Mouse (Mus musculus) testis, adult 2 months (tissue): Measurements from ENCODE around the gene Kcnk13.

Experiments
- CTCF ChIP-seq: fragments of 200-500 bp; IDR thresholded peaks from 2 replicates; pipeline ENCODE4 v1.5.1; 2012; ENCODE audit warnings: low read depth, mild to moderate bottlenecking, inconsistent platforms, low read length, moderate library complexity; ENCODE audit not compliant: control insufficient read depth, insufficient read depth, insufficient replicate concordance
- POLR2A ChIP-seq: fragments of 200-500 bp; IDR thresholded peaks from 2 replicates; pipeline ENCODE4 v1.6.1; 2012; ENCODE audit warnings: low read depth, mild to moderate bottlenecking, inconsistent platforms, low read length, moderate library complexity; ENCODE audit not compliant: control insufficient read depth

DNA sequence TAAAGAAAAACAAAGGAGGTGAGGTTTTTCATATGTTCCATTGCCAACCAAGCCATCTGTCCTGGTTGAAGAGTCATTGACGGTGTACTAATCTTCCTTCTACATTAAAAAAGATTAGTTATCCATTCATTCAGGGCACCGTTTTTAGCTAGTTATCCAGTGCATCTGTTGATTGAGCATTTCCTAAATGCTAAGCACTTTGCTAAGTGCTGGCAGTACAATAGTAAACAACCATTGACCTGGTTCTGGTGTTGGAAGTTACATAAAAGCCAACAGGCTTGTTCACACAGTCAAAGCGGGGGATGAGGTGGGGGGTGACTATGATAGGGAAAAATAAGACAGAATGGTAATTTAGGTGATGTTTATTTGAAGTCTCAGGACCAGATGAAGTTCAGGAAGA lies 44.7 kb upstream of the Kcnk13 start:
- TF ChIP-seq CTCF (no peak), POLR2A (no peak)
